Mouse (Mus musculus) cerebellum, adult 2 months (tissue): Measurements from ENCODE around the gene Gsto2. TPM values are rescaled to one million over a fixed set of nuclear protein-coding genes. Genes with fewer than 3 reads are reported as not detected.
A peak's percentile ranks its signal among the peaks of the same experiment; 100 is the strongest.
"Not testable (repeated sequence)": the region's sequence is repeated elsewhere in the genome, so short reads cannot be mapped to it uniquely, and the experiment has no call there.

ENCODE experiments used
- DNase-seq, 2 experiments: peaks; one replicate each; pipeline ENCODE4 v3.0.0; 2021
- H3K27ac ChIP-seq: fragments of 200-500 bp; 2 replicates; pipeline ENCODE4 v1.5.1; 2012; ENCODE audit warnings: low read length, control low read depth, inconsistent platforms; ENCODE audit not compliant: insufficient read depth
- H3K27me3 ChIP-seq: fragments of 200-500 bp; 2 replicates; pipeline ENCODE4 v1.6.1; 2012; ENCODE audit warnings: inconsistent platforms, mild to moderate bottlenecking, low read length, moderate library complexity; ENCODE audit not compliant: control insufficient read depth, insufficient read depth
- H3K4me1 ChIP-seq: fragments of 200-500 bp; 2 replicates; pipeline ENCODE4 v1.6.1; 2011; ENCODE audit warnings: low read length; ENCODE audit not compliant: control insufficient read depth, insufficient read depth
- H3K4me3 ChIP-seq: fragments of 200-500 bp; replicated peaks from 2 replicates; pipeline ENCODE3; 2011; ENCODE audit warnings: mild to moderate bottlenecking, low read depth, low read length, control low read depth; ENCODE audit not compliant: insufficient read depth
- CTCF ChIP-seq: fragments of 200-500 bp; IDR thresholded peaks from 2 replicates; pipeline ENCODE4 v1.5.1; 2011; ENCODE audit warnings: low read depth, mild to moderate bottlenecking, control low read depth, low read length, moderate library complexity, borderline replicate concordance; ENCODE audit not compliant: insufficient read depth
- POLR2A ChIP-seq: fragments of 200-500 bp; IDR thresholded peaks from 2 replicates; pipeline ENCODE4 v1.6.1; 2011; ENCODE audit warnings: low read length, control low read depth, borderline replicate concordance; ENCODE audit not compliant: insufficient read depth
- WGBS: fragments of 180-500 bp; shearing (Covaris S2); methylation state at CpG from one replicate; pipeline ENCODE4 v1.1.7; 2018; 5-methylcytosine and 5-hydroxymethylcytosine counted together
- polyA plus RNA-seq: library from polyadenylated mRNA; depleted of rRNA; stranded (reverse); fragments of >200 nt; gene quantifications from 2 replicates; pipeline ENCODE4 v1.2.3, GENCODE M21; 2012

Gene Gsto2
- polyA plus RNA-seq, 1 experiment, result 2.5 TPM

DNA sequence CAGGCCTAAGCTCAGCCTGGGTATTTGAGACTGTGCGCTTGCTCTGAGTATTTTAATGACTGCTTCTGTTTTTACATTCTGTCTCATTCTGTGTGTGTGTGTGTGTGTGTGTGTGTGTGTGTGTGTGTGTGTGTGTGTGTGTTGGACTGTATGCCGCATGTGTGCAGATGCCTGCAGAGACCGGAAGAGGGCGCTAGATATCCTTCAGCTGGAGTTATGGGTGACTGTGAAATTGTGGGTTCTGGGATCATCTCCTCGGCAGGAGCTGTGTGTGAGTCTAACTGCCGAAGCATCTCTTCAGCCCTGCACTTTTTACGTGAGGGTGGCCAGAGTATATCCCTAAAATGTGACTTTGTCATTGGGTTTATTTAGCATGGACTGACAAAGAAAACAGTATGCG, 34.2 kb upstream of the Gsto2 start:
- Histone ChIP-seq H3K4me3 (no peak overlapping the region), H3K27me3 (no peaks in the 10 kb centered on the region), H3K27ac (no peak overlapping the region), H3K4me1 (no peaks in the 10 kb centered on the region)
- DNase-seq, result no peak
- WGBS, result 96% methylated on average over 8 of the region's 8 CpGs
- TF ChIP-seq CTCF (no peak), POLR2A (no peak)

GRCm38 (mm10) chr19:47832316-47832715, 33.0 kb upstream of the Gsto2 start:
- H3K27me3 ChIP-seq, result peaks cover 2% of the 10 kb centered on the region; the same call in 1 of the 2 replicates
- DNase-seq, result no peak
- H3K4me1 ChIP-seq, result no peaks in the 10 kb centered on the region
- H3K27ac ChIP-seq, result no peak overlapping the region
- H3K4me3 ChIP-seq, result no peak overlapping the region
- TF ChIP-seq CTCF, result no peak
- TF ChIP-seq POLR2A, result no peak
- 83% methylated on average over 16 of the region's 16 CpGs for WGBS

DNA sequence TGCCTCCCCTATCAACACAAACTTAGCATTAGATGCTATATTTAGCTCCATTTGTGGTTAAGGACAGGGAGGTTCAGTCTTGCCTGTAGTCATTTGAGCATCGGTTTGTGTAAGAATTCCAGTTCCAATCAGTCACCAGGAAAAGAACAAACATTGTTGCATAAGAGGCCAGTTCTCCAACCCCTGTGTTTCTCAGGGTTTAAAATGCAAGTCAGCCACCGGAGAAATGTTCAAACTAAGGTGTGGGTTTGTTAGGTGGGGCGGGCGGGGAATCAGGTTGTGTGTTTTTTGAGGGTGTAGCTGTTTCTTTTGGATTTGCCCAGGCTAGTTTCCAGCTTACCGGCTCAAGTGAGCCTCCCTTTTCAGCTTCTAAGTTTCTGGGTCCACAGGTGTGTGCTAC, 30.7 kb upstream of the Gsto2 start:
- no peak overlapping the region for H3K4me3 ChIP-seq
- no peak overlapping the region for H3K27ac ChIP-seq
- 91% methylated on average over 5 of the region's 5 CpGs for WGBS
- TF ChIP-seq POLR2A (no peak), CTCF (no peak)
- DNase-seq, result no peak
- no peaks in the 10 kb centered on the region for H3K4me1 ChIP-seq
- H3K27me3 ChIP-seq, result peaks cover 2% of the 10 kb centered on the region; the same call in 1 of the 2 replicates

- H3K27me3 ChIP-seq, result peaks cover 2% of the 10 kb centered on the region; the same call in 1 of the 2 replicates
- no peak for TF ChIP-seq POLR2A
- no peak for TF ChIP-seq CTCF
- no peak overlapping the region for H3K4me3 ChIP-seq
- no peak overlapping the region for H3K27ac ChIP-seq
- H3K4me1 ChIP-seq, result no peaks in the 10 kb centered on the region
- whole genome bisulfite sequencing, result 81% methylated on average over 7 of the region's 7 CpGs
- no peak for DNase-seq
Measured at GRCm38 (mm10) chr19:47835776-47836175, 29.6 kb upstream of the Gsto2 start.

- WGBS, result 5% methylated on average over 49 of the region's 49 CpGs
- peaks cover 2% of the 10 kb centered on the region; the same call in 1 of the 2 replicates for H3K27me3 ChIP-seq
- TF ChIP-seq POLR2A, result no peak
- peak; percentile 39; the same call in 1 of the 2 replicates for TF ChIP-seq CTCF
- H3K4me3 ChIP-seq, result peak overlapping the region; percentile 63
- DNase-seq, result peak; percentile 54 to 59
- no peak overlapping the region for H3K27ac ChIP-seq
- no peaks in the 10 kb centered on the region for H3K4me1 ChIP-seq
Measured at GRCm38 (mm10) chr19:47836701-47837526, 28.4 kb upstream of the Gsto2 start.

- no peak overlapping the region for H3K27ac ChIP-seq
- H3K4me1 ChIP-seq, result no peaks in the 10 kb centered on the region
- under 1% methylated on average over 6 of the region's 6 CpGs for WGBS
- peaks cover 2% of the 10 kb centered on the region; the same call in 1 of the 2 replicates for H3K27me3 ChIP-seq
- no peak for TF ChIP-seq CTCF
- no peak for TF ChIP-seq POLR2A
- DNase-seq, result no peak
- peak overlapping the region; percentile 63 for H3K4me3 ChIP-seq
Measured at GRCm38 (mm10) chr19:47837527-47837901, 27.8 kb upstream of the Gsto2 start.

GRCm38 (mm10) chr19:47841234-47841633, 24.1 kb upstream of the Gsto2 start:
- not testable (repeated sequence) for DNase-seq, H3K4me1 ChIP-seq, H3K27ac ChIP-seq, H3K4me3 ChIP-seq, H3K27me3 ChIP-seq
- 86% methylated on average over 15 of the region's 15 CpGs for whole genome bisulfite sequencing

DNA sequence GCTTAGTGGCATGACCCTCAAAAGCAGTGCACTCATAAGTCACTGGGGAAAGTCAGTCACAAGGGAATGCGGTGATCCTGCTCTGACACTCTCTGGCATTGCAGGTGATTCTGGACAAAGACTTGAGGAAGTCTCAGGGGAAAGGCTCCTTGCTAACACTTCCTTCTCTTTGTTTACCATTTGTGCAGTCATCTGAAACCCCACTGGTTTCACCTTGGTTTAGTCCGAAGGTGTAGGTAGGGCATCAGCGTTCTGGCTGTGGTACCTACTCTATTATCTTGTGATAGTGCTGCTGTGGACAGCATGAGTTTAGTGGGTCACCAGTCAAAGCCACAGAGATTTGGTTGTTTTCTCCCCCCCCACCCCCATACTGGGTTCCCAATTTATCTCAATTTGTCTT, 15.6 kb upstream of the Gsto2 start:
- Histone ChIP-seq H3K4me3 (no peak overlapping the region), H3K27me3 (no peaks in the 10 kb centered on the region), H3K27ac (no peak overlapping the region), H3K4me1 (no peaks in the 10 kb centered on the region)
- 90% methylated on average over 3 of the region's 3 CpGs for WGBS
- no peak for DNase-seq
- no peak for TF ChIP-seq POLR2A
- no peak for TF ChIP-seq CTCF

- H3K4me3 ChIP-seq, DNase-seq, H3K27me3 ChIP-seq, H3K27ac ChIP-seq, H3K4me1 ChIP-seq: not testable (repeated sequence)
- 91% methylated on average over 3 of the region's 3 CpGs for WGBS
Measured at GRCm38 (mm10) chr19:47852131-47852530, 13.2 kb upstream of the Gsto2 start.
